Mouse (Mus musculus): ENCODE results near the gene Pdx1. TPM values are rescaled to one million over a fixed set of nuclear protein-coding genes. Genes with fewer than 3 reads are reported as not detected.
A peak's percentile ranks its signal among the peaks of the same experiment; 100 is the strongest.

Gene Pdx1
- total RNA-seq, 1 experiment from 2014 or later, result not detected

DNA sequence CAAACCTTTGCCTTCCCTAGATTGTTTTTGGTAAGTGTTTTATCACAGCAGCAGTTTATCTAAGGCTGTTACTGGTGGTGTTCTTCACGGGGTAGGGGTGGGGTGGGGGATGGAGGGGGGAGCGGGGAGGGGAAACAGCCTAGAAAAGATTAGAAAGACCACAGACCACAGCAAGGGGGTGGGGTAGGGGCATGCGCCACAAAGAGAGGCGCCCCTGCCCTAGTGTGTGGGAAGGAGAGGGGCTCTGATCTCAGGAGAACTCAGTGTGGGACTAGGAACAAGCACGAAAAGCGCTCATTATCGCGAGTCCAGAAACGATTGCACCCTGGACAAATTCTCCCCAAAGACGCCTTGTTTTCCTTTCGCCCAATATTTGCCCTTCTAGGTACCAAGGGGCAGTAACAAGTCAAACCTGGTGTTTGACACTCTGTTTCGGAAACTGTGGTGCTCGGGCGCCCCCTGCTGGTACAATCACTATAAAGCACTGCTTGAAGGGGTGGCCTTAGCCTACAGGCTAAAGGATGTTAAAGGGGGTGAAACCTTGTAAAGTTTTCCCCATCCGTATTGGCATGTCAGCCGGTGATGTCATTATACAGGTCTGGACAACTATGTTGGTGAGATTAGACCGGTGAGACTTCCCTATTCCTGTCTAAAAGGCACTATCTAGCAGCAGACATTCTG, 53.6 kb downstream of the Pdx1 start:
- ATAC-seq (replicated peaks in 1 of 2; ENCODE audit: insufficient read depth in 1 of 2, low FRiP score in 2 of 2, low TSS enrichment in 1 of 2, low read depth in 1 of 2, poor library complexity in 2 of 2, severe bottlenecking in 2 of 2), result peak; percentile 77

Other genes starting within 250 kb of the Pdx1 start
- gene Lnx2, start 193.4 kb upstream of the Pdx1 start, total RNA-seq (2017), result 3.6 and 4.4 TPM in 2 replicates
- gene Polr1d, start 192.9 kb upstream of the Pdx1 start, total RNA-seq (2017), result 105 and 120 TPM in 2 replicates
- gene Gsx1, start 81.3 kb upstream of the Pdx1 start, total RNA-seq (2017), result not detected in 2 replicates
- gene Cdx2, start 37.3 kb downstream of the Pdx1 start, total RNA-seq (2017), result 0.74 TPM in 1 of 2 replicates, not detected in the other
- not detected in 2 replicates for gene Urad, start 52.5 kb downstream of the Pdx1 start, total RNA-seq (2017)
- 260 and 358 TPM in 2 replicates for gene Flt3, start 130.5 kb downstream of the Pdx1 start, total RNA-seq (2017)
- 364 and 387 TPM in 2 replicates for gene Pan3, start 160.2 kb downstream of the Pdx1 start, total RNA-seq (2017)

Data from hematopoietic stem cell, adult 5-6 weeks (primary cell).